Mouse (Mus musculus): ENCODE results near the gene Lrrc10b.

DNA sequence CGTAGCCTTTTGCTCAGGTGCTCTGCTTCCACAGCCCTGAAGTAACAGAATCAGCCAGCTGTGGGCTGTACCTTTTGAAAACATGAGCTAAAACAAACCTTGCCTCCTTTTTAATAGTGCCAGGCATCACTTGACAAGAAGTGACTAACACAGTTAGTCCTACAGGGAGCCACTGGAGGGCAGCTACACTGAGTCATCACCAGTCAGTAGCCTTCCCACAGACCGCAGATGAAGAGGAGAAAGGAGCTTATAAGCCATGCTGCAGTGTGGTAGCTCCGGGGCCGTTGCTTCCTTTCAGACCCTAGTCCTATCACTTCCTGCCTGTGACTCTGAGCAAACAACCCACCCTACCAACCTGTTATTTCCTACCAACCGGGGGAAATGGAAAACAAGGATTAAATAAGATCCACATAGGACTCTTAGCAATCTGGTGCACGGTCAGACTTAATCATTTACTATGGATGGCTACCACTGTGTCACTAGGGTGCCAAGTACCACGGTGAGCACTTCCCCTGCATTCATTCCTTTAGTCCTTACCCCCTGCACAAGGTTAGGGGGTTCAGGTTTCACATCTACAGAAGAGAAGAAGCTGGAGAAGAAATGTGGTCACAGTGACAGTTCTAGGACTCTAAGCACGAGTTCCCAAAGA lies 40.4 kb upstream of the Lrrc10b start:
- TF ChIP-seq CTCF (IDR thresholded peaks at IDR 0.05; ENCODE audit: low read depth) (no peak), EP300 (IDR thresholded peaks at IDR 0.05; ENCODE audit: low read depth) (no peak)
